In genomic region chr8:109252404-109252803, GRCm38 (mm10) we compare ENCODE assay signal across 17 mouse cellular contexts.
DNase-seq lines count a peak whose midpoint lies in the region; ATAC-seq and TF ChIP-seq lines count a peak whose summit lies in the region.
"Had no signal": no experiment of that assay in that cellular context is flagged by ENCODE, and none has a peak within 500 bp of the region (broad histone marks: within the 10 kb centered on the region; RNA-seq: fewer than 3 reads in every experiment).

No protein-coding gene starts in this region.

- peak; percentile 54 for ATAC-seq in forebrain, embryonic 13.5 days
- ATAC-seq in forebrain, embryonic 11.5 days (replicated peaks; ENCODE audit: low FRiP score): no peak
- ATAC-seq in forebrain, embryonic 14.5 days: peak; percentile 51
- ATAC-seq in midbrain, embryonic 16.5 days: 0 out of 2 replicates have a peak, but pooled peaks have one; percentile 33
- ATAC-seq in activated CD4-positive, CD25-positive, alpha-beta regulatory T cell, adult 4 months: no peak
- ATAC-seq: inflammation-experienced regulatory T-cells, adult 6 months had no signal

- H3K36me3 ChIP-seq in forebrain, embryonic 13.5 days (ENCODE audit: poor library complexity, severe bottlenecking): no peaks in the 10 kb centered on the region
- H3K36me3 ChIP-seq in forebrain, embryonic 11.5 days (ENCODE audit: control insufficient read depth, insufficient read depth, low read length): no peaks in the 10 kb centered on the region
- H3K36me3 ChIP-seq in forebrain, embryonic 14.5 days (ENCODE audit: control insufficient read depth, insufficient read depth, low read length): no peaks in the 10 kb centered on the region
- no peaks in the 10 kb centered on the region for H3K36me3 ChIP-seq in midbrain, embryonic 16.5 days (ENCODE audit: control insufficient read depth, insufficient read depth, low read length)
- H3K36me3 ChIP-seq: embryonic facial prominence, embryonic 12.5 days; heart, embryonic 15.5 days; kidney, embryonic 15.5 days had no signal

- no peak for TF ChIP-seq CTCF in lung, adult 2 months (IDR thresholded peaks at IDR 0.05; ENCODE audit: insufficient read depth, low read length)

- 0 out of 2 replicates have a peak overlapping the region, but pooled peaks have one; percentile 85 for H3K27ac ChIP-seq in forebrain, embryonic 13.5 days
- no peak overlapping the region for H3K27ac ChIP-seq in forebrain, embryonic 11.5 days (ENCODE audit: low read depth, low read length)
- no peak overlapping the region for H3K27ac ChIP-seq in forebrain, embryonic 14.5 days (ENCODE audit: low read depth, low read length)
- no peak overlapping the region; the same call in 1 of the 2 replicates for H3K27ac ChIP-seq in midbrain, embryonic 16.5 days (ENCODE audit: low read length)
- H3K27ac ChIP-seq: embryonic facial prominence, embryonic 12.5 days; heart, embryonic 15.5 days; kidney, embryonic 15.5 days had no signal

- no peak overlapping the region for H3K9ac ChIP-seq in forebrain, embryonic 13.5 days
- no peak overlapping the region for H3K9ac ChIP-seq in forebrain, embryonic 11.5 days (ENCODE audit: low read length)
- no peak overlapping the region for H3K9ac ChIP-seq in forebrain, embryonic 14.5 days (ENCODE audit: low read length)
- H3K9ac ChIP-seq in midbrain, embryonic 16.5 days (ENCODE audit: low read depth, low read length): no peak overlapping the region
- H3K9ac ChIP-seq: embryonic facial prominence, embryonic 12.5 days; heart, embryonic 15.5 days; kidney, embryonic 15.5 days had no signal

- DNase-seq in forebrain, embryonic 11.5 days (ENCODE audit: low spot score): no peak
- DNase-seq in forebrain, embryonic 14.5 days (ENCODE audit: low spot score): peak; percentile 89
- DNase-seq in lung, adult 2 months: peak; percentile 12
- DNase-seq in T-cell, adult 2 months (ENCODE audit: low spot score): no peak
- no peak for DNase-seq in liver
- DNase-seq: adrenal gland, postnatal 25 days; cerebellum, postnatal 25 days; spleen, adult 18-20 months; thymus, postnatal 14 days had no signal

- 22% methylated on average over 4 of the region's 4 CpGs for WGBS in forebrain, embryonic 13.5 days
- WGBS in forebrain, embryonic 11.5 days: 58% methylated on average over 4 of the region's 4 CpGs
- 13% methylated on average over 4 of the region's 4 CpGs for WGBS in forebrain, embryonic 14.5 days
- 61% methylated on average over 4 of the region's 4 CpGs for WGBS in lung, adult 2 months
- 39% methylated on average over 4 of the region's 4 CpGs for WGBS in midbrain, embryonic 16.5 days

- H3K9me3 ChIP-seq in forebrain, embryonic 13.5 days (replicated peaks): no peaks in the 10 kb centered on the region
- H3K9me3 ChIP-seq in forebrain, embryonic 11.5 days (ENCODE audit: control insufficient read depth, low read length): no peaks in the 10 kb centered on the region
- H3K9me3 ChIP-seq in forebrain, embryonic 14.5 days (replicated peaks; ENCODE audit: control insufficient read depth, low read length): no peaks in the 10 kb centered on the region; the same call in 1 of the 2 replicates
- no peaks in the 10 kb centered on the region; the same call in none of the 2 replicates for H3K9me3 ChIP-seq in midbrain, embryonic 16.5 days (replicated peaks; ENCODE audit: control insufficient read depth, low read length, poor library complexity, severe bottlenecking)
- H3K9me3 ChIP-seq: embryonic facial prominence, embryonic 12.5 days; heart, embryonic 15.5 days; kidney, embryonic 15.5 days had no signal

- no peak overlapping the region for H3K4me3 ChIP-seq in forebrain, embryonic 13.5 days
- no peak overlapping the region for H3K4me3 ChIP-seq in forebrain, embryonic 11.5 days (ENCODE audit: low read depth, low read length)
- no peak overlapping the region for H3K4me3 ChIP-seq in forebrain, embryonic 14.5 days (ENCODE audit: low read depth, low read length)
- H3K4me3 ChIP-seq in lung, adult 2 months (replicated peaks; ENCODE audit: extremely low read depth, low read depth, low read length): no peak overlapping the region
- H3K4me3 ChIP-seq in midbrain, embryonic 16.5 days (ENCODE audit: low read depth, low read length): no peak overlapping the region
- H3K4me3 ChIP-seq: embryonic facial prominence, embryonic 12.5 days; heart, embryonic 15.5 days; kidney, embryonic 15.5 days had no signal

- H3K27me3 ChIP-seq in forebrain, embryonic 13.5 days: peaks cover 19% of the 10 kb centered on the region
- H3K27me3 ChIP-seq in forebrain, embryonic 11.5 days (ENCODE audit: control insufficient read depth, insufficient read depth, low read length): no peaks in the 10 kb centered on the region; the same call in 1 of the 2 replicates
- H3K27me3 ChIP-seq in forebrain, embryonic 14.5 days (replicated peaks; ENCODE audit: control insufficient read depth, insufficient read depth, low read length): no peaks in the 10 kb centered on the region
- H3K27me3 ChIP-seq in midbrain, embryonic 16.5 days (ENCODE audit: control insufficient read depth, insufficient read depth, low read depth, low read length): no peaks in the 10 kb centered on the region
- H3K27me3 ChIP-seq: embryonic facial prominence, embryonic 12.5 days; heart, embryonic 15.5 days; kidney, embryonic 15.5 days had no signal

- peak overlapping the region; percentile 55 for H3K4me2 ChIP-seq in forebrain, embryonic 13.5 days
- H3K4me2 ChIP-seq in forebrain, embryonic 11.5 days (ENCODE audit: low read depth, low read length, severe bottlenecking): no peak overlapping the region
- H3K4me2 ChIP-seq in forebrain, embryonic 14.5 days (ENCODE audit: low read length): peak overlapping the region; percentile 43; the same call in 1 of the 2 replicates
- peak overlapping the region; percentile 64; the same call in 1 of the 2 replicates for H3K4me2 ChIP-seq in midbrain, embryonic 16.5 days (ENCODE audit: low read length)
- H3K4me2 ChIP-seq: embryonic facial prominence, embryonic 12.5 days; heart, embryonic 15.5 days; kidney, embryonic 15.5 days; liver, embryonic 11.5 days had no signal

- H3K4me1 ChIP-seq in forebrain, embryonic 13.5 days: peaks cover 52% of the 10 kb centered on the region
- H3K4me1 ChIP-seq in forebrain, embryonic 11.5 days (replicated peaks; ENCODE audit: control insufficient read depth, insufficient read depth, low read length): peaks cover 4% of the 10 kb centered on the region; the same call in 1 of the 2 replicates
- peaks cover 11% of the 10 kb centered on the region; the same call in 1 of the 2 replicates for H3K4me1 ChIP-seq in forebrain, embryonic 14.5 days (ENCODE audit: control insufficient read depth, insufficient read depth, low read length)
- H3K4me1 ChIP-seq in lung, adult 2 months (ENCODE audit: control insufficient read depth, insufficient read depth, low read length): no peaks in the 10 kb centered on the region; the same call in 1 of the 2 replicates
- H3K4me1 ChIP-seq in midbrain, embryonic 16.5 days (ENCODE audit: control insufficient read depth, insufficient read depth, low read length): peaks cover 18% of the 10 kb centered on the region
- H3K4me1 ChIP-seq: embryonic facial prominence, embryonic 12.5 days; heart, embryonic 15.5 days; kidney, embryonic 15.5 days had no signal

- no peak for TF ChIP-seq POLR2A in lung, adult 2 months (IDR thresholded peaks at IDR 0.05; ENCODE audit: borderline replicate concordance, extremely low read depth, low read depth, low read length)

Comparison
In these comparisons a context has a peak if more than half of its experiments do, and no peak if none do; other contexts are left out.
1. ATAC-seq: peak in forebrain, embryonic 13.5 days (single experiment), forebrain, embryonic 14.5 days (single experiment) and midbrain, embryonic 16.5 days (single experiment); none in forebrain, embryonic 11.5 days (single experiment) and activated CD4-positive, CD25-positive, alpha-beta regulatory T cell, adult 4 months (single experiment).
2. DNase-seq: peak in forebrain, embryonic 14.5 days (single experiment) and lung, adult 2 months (single experiment); none in forebrain, embryonic 11.5 days (single experiment), T-cell, adult 2 months (single experiment) and liver (single experiment).